Mouse (Mus musculus) adrenal gland, postnatal 36 days (tissue): ENCODE measurements around the gene Spire2. TPM values are rescaled to one million over a fixed set of nuclear protein-coding genes. Genes with fewer than 3 reads are reported as not detected.
"Not testable (repeated sequence)": the region's sequence is repeated elsewhere in the genome, so short reads cannot be mapped to it uniquely, and the experiment has no call there.

Experiments used
- DNase-seq, 2 experiments: peaks; one replicate each; pipeline ENCODE4 v3.0.0; 2021; ENCODE audit warnings: mixed read lengths in 1 of 2
- total RNA-seq, 2 experiments: library from RNA; stranded (reverse); gene quantifications; 2 replicates each; pipeline ENCODE4 v1.2.3; 2021

The Spire2 gene
- total RNA-seq, 2 experiments from 2014 or later = 1.1 to 1.4 TPM

DNA sequence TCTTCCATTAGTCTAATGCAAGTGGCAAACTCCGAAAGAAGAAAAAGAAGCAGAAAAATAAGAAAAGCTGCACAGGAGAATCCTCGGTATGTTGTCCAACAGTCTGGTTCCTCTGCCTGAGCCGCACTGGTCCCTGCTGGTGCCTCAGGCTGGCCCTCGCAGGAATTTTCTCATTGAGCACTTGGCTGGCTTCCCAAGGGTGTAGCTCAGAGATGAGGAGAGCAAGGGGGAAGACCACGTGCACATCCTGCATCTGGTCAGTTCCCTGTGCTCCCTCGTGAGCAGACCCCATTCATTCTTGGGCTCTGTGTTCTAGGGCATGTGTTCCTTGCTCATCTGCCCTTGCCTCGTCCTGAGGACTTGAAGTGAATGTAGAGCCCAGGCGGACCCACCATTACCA, 50.0 kb downstream of the Spire2 start:
- no peak for DNase-seq

DNA sequence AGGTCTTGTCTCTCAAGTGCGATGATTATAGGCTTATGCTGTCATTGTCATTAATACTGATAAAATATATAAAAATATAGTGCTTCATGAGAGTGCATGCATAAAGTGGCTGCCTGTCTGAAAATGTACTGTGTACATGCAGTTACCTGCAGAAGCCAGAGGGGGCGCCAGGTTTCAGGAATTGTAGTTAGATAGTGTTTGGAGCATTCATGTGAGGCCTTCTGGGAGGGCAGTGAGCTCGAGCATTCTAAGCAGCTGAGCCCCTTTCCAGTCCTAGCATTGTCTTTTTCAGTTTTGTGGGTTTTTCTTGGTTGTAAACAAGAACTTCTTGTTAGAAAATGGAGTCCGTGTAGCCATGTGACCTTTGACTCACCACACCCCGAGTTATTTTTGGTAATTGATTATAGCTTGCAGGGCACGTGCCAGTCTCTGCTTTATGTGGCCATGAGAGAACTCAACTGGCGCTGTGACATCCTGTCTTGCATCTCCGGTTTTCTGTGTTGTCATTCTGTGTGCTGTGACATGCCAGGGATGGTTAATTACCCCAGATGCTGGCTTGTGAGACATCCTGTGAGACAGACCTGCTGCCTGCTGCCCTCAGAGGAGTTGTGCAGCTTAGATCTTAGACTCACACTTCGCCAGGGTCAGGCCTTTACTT, 52.5 kb downstream of the Spire2 start:
- peak; percentile 48 to 54 for DNase-seq

DNA sequence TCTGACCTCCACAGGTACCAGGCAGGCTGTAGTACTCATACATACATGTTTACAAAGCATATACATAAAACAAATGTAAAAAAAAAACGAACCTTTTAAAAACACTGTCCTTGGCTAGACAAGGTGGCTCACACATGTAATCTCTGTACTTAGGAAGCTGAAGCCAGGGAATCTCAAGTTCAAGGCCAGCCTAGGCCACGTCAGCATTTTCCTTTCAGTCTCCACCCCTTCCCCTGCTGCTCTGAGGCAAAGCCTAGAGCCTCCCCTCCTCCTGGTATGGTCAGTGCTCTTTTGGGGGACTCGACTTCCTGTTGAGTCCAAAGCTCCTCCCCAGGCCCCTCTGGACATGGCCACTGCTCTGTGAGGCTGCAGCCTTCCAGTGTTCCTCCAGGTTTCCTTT, 54.5 kb downstream of the Spire2 start:
- DNase-seq = peak; percentile 55 to 65

DNA sequence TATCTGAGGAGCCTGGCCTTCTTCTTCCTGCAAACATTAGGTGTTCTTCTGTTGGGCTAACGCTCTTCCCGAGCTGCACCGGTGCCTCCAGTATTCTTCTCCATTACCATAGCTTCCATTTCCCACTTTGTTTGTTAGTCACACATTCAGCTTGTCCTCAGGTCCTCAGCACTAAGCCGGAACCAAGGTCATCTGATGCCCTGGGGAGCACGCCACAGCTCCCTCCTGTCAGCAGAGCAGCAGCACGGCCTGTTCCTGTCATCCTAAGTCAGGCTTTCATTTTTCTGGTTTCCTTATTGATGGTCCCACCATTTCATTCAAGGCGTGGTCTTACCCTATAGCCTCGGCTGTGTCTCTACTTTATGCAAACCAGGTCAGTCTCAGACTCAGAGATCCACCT, 55.3 kb downstream of the Spire2 start:
- peak in 1 of 2 experiments; percentile 62 for DNase-seq

DNA sequence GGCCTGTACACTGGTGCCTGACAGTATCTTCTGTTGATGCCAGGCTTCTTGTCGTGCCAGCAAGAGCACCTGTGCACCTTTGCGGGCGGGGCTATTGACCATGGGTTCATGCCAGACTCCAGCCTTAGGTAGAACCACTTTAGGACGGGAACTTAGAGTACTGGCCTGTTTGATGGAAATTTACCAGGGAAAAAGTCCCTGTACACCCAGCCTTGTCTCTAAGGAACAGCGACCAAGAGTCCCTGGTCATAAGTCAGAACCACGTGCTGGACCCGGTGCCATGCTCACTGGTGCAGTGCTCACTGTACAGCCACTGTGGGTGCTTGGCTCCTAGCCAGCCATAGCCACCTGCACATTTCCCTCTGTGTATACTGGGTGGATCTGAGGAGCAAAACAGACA, 56.5 kb downstream of the Spire2 start:
- DNase-seq = no peak

DNA sequence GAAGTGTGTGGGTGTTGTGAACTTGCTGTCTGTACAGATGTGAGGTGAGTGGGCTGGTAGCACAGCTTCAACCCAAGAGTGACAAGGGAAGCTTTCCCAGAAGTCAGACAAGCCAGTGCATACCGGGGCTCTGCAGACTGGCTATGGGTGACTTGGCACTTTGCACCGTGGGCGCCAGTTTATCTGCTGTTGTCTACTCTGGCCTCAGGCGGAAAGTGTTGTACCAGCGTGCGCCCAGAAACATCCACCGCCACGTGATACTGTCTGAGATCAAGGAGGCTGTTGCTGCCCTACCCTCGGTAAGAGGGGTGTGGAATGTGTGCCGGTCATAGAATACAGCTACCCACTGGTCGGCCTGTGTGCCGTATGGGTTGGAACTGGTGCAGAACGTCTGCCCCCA, 65.8 kb downstream of the Spire2 start:
- DNase-seq = no peak

DNA sequence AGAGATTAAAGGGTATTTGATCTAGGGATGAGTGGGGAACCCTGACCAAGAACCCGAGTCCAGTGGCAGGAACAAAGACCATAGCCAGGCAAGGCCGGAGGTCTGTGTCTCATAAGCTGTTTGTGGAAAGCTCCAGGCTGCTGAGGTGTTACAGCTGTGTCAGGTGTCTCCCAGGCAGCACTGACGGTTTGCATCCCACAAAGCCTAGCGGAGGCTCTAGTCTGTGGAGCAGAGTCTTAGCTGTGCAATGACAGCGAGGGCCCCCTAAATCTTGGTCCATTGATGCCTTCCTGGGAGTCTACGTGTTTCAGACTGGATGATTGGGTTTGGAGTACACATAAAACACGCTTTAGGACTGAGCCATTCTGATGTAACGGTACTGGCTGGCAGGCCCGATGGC, 69.4 kb downstream of the Spire2 start:
- no peak for DNase-seq

DNA sequence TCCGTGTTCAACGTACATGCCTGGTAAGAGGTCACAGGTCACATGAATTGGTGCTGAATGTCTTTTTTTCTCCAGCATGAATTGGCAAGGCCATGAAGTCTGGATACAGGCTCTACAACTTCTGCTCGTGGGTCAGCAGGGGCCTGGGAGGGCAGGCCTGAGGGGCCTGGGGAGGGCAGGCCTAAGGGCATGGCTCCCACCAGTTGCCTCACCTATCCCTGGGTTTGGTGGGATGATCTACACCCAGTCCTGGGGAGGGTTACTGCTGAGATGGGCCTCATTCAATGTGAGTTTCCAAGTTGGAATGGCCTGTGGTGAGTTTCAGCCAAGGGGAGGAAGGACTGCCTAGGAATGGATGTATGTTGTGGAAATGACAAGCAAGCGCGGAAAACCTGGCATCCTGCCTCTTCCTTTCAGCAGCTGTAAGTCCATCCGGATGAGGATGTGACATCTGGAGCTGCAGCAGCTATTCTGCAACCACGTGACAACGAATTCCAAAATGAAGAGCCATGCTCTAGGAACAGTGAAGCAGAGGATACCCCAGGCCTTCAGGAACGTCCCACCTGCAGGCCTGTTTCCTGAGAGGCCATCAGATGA, 70.3 kb downstream of the Spire2 start:
- no peak for DNase-seq

DNA sequence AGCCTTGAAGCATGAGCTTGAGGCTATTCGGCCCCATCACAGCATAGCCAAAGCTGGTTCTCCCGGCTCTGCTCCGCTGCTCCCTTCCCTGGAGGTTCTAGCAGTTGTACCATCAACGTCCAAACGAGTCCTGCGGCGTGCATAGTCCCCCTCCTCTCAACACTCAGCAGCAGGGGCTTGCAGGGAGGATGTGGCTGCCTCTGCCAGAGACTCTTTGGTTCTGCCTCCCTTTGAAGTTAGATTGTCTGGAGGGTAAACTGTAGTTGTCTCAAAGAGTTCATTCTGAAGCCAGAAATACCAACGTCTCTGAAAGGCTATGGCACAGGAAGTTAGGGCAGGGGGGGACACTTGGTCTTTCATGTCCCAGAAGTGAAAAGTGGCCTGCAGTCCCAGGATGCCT, 72.0 kb downstream of the Spire2 start:
- DNase-seq = no peak

DNA sequence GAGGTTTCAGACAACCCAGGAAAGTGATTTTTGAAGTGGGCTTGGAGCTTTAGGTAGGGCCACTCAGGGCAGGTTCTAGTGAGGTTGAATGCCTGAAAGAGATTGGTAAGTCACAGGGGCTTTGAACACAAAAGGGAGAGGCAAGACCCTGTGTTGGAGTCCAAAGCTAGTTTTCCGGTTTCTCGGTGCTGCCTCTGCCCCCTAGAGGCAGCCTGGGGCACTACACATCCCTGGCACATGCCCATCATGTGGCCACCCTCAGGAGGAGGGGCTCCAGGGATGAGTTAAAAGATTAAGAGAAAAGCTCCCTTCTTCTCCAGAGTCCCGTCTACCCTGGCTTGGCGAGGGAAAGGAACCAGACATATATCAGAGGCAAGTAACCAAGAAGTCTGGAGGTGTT, 74.3 kb downstream of the Spire2 start, which contains the start of gene Mc1r:
Mc1r (plus strand) TSS at position 322 of the 400 bp plus-strand sequence.
- DNase-seq = peak; percentile 68 to 80

DNA sequence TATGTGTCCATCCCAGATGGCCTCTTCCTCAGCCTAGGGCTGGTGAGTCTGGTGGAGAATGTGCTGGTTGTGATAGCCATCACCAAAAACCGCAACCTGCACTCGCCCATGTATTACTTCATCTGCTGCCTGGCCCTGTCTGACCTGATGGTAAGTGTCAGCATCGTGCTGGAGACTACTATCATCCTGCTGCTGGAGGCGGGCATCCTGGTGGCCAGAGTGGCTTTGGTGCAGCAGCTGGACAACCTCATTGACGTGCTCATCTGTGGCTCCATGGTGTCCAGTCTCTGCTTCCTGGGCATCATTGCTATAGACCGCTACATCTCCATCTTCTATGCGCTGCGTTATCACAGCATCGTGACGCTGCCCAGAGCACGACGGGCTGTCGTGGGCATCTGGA, 75.1 kb downstream of the Spire2 start:
- no peak for DNase-seq

DNA sequence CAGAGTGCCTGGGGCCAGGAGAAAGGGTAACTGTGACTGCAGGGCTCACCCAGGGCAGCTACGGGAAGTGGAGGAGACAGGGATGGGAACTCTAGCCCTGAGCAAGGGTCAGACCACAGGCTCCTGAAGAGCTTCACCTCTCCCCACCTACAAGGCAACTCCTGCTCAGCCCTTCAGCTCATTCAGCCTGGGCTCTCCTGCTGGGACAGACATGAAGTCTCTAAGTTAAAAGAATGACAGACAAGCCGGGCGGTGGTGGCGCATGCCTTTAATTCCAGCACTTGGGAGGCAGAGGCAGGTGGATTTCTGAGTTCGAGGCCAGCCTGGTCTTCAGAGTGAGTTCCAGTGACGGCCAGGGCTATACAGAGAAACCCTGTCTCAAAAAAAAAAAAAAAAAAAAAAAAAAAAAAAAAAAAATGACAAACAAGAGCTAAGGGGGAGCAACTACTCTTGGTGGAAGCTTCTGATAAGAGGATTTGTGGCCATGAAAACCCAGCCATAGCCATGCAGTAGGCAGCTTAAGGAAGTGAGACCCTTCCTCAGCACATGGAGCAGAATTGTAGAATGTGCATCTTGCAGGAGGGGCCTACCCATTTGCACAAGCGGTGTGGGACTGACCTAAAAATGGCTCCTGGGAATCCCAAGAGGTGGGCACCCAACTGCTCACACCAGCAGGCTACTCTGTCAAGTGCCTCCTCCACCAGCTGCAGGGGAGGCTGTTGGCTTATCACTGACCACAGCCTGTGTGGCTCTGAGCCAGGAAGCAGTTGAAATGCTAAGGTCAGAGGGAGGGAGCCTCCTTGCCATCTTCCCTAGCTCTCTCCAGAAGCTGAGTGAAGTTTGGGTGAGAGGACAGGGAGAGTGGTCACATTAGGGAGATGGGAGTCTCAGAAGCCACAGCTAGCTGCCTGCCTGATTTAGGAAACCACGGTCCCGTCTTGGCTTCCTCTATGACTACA, 76.4 kb downstream of the Spire2 start:
- DNase-seq = peak; percentile 80 to 81

DNA sequence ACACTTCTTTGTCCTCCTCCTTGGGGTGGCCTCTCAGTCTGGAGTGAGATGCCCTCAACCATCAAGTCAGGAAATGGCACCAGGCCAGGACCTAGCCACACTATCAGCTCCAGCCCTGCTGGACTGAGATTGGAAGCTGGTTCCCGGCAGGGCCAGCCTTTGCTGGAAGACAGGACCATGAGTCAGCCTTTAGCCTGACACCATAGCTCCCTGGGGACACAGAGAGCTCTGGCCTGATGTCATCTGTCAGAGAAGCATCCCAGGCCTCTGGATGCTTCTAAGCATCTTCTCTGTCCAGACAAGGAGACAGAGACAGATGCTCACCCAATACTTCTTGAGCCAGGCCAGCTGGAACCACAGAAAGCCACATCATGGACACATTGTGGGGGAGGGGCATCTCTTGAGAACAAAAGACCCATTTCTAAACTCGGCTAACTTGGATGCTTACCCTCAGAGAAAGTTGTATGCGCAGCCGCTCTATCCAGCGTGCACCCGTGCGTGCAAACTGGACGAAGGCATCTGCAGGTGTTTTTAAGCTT, 77.6 kb downstream of the Spire2 start:
- DNase-seq = peak; percentile 67 to 74

DNA sequence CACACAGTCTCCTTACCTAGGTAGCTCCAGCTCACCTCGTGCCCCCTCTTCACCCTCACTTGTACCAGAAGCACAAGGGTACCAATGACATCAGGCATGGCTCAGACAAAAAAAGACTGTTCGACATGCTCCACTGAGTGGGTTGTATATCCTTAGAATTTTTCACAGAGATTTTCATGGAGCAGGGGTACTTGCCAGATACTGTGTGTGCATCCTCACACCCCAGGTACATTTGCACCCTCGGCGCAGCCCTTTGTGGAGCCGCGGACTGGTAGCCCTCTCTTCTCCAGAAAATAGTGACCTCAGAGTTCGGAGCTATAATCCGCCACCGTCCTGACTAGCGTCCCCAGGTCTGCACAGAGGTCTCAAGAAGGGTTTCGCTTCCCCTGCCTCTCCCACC, 78.3 kb downstream of the Spire2 start:
- DNase-seq = no peak

DNA sequence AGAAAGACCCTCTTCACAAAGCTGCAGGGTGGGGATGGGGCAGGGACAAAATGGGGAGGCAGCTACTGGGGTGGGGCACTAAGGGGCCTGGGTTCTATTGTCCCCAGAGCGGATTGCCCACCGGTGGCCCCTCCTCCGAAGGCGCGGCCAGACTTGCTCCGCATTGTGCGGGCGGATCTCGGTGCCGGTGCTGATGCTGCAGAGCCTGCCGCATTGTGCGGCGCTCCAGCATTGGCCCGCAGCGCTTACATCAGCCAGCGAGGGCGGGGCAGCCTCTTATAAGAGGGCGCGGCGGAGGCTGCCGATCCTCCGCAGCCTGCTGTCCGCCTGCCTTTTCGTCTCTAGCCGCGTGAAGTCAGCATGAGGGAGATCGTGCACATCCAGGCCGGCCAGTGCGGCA, 78.7 kb downstream of the Spire2 start, which contains the start of gene Tubb3:
Tubb3 (plus strand) TSS at position 179 of the 400 bp plus-strand sequence.
- DNase-seq = peak; percentile 64 to 73

DNA sequence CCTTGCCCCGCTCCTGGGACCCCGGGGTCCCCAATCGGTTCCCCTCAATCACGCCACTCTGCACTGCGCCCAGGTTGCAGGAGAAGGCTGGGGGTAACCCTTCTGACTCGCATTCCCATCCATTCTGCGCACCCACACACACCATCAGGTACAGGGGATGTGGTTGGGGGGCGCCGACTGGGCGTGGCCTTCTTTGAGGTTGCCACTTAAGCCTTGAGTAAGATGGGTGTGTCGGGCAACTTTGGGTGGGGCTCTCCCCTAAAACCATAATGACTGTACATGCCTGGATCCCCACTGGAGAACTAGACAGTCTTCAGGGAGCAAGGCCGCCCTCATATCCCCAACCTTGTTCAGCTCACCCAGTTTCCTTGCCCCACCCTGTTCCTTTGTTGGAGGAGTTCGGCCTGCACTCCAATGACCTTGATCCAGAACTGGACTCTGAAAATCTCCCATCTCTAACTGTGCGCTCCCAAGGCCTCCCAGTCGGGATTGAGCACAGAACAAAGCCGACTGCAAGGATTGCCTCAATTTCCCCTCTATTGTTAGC, 79.3 kb downstream of the Spire2 start:
- DNase-seq = no peak

DNA sequence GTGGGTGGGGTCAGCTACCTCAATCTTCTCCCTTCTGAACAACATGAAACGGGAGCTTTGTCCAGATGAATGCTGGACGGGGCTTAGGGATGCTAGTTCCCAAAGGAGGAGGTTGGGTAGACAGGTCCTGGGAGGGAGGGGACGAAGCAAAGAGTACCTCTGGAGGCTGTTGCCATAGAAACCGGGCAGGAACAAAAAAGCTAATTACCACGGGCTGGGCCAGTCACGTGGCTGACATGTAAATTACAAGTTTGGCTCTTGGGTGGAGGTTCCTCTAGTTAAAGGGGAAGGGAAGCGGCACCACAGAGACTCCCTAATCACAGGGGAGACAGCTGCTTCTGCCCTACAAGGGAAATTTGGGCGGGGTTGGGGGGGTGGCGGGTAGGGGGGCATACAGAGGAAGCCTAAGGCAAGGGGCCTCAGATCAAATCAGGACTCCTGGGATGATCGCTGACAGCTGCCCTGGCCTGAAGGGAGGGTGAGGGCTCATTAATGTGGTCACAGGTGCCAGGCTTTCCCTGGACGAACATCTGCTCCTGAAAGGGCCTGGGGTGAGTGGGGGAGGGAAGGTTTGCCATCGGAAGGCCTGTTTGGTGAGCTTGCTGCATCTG, 80.2 kb downstream of the Spire2 start:
- no peak for DNase-seq

DNA sequence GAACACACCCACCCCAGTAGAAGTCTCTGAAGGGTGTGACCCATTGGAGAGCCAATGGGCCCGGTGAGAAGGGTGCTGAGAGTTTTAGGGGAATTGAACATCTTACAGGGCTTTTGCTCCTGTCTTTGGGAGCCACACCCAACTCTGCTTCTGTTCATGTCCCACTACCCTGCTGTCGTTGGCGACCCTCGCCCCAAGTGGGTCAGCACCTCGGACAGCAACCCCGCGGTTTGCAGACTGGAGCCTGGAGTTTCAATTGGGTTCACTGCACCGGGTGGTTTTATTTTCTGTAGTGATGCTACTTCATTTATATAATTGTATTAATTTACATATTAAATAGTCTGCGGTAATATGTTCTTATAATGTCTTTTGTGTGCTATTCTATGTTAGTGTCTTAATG, 81.7 kb downstream of the Spire2 start:
- no peak for DNase-seq

DNA sequence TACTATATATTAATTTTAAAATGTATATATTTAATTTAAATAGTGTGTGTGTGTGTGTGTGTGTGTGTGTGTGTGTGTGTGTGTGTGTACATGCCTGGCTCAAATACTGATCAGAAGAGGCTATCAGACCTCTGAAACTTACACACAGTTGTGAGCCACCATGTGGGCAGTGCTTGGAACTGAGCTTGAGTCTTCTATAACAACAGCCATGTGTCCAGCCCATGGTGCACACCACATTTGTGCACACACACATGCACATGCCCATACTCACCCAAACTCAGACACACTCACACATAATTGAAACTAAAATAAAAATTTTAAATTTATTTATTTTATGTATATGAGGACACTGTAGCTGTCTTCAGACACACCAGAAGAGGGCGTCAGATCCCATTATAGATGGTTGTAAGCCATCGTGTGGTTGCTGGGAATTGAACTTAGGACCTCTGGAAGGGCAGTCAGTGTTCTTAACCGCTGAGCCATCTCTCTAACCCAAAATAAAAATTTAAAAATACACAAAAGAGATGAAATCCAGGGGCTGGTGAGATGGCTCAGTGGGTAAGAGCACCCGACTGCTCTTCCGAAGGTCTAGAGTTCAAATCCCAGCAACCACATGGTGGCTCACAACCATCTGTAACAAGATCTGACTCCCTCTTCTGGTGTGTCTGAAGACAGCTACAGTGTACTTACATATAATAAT, 82.6 kb downstream of the Spire2 start:
- not testable (repeated sequence) for DNase-seq

DNA sequence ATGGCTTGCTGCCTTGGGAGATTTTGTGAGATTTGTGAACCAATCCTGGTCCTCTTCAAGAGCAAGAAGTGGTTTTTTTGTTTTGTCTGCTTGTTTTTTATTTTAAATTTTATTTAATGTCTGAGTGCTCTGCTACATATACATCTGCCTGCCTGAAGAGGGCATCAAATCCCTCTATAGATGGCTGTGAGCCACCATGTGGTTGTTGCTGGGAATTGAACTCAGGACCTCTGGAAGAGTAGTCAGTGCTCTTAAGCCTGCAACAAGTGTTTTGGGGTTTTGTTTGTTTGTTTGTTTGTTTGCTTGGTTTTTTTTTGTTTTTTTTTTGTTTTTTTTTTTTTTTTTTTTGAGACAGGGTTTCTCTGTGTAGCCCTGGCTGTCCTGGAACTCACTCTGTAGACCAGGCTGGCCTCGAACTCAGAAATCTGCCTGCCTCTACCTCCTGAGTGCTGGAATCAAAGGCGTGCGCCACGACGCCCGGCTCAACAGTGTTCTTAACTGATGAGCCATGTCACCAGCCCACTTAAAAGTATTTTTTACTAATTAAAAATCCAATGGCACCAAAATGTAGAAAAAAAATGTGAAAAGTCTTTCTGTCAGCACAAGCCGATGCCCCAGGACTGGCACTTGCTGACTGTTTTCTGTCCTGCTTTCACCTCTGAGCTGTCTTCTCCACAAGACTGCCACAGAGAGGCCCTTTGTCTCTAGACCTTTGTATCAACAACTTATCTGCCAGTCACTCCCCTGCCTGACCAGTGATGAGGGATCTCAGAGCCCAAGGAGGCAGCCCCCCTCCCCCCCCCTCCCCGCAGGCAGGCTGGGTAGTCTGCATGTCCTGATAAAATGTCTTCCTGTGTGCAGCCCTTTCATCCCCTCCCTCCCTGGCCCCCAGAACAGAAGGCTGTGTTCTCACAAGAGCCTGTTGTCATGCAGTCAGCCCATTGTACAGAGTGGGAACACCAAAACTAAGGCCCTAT, 83.7 kb downstream of the Spire2 start:
- no peak for DNase-seq
